Mouse (Mus musculus): ENCODE results near the gene Mier2.

Gene Mier2

GRCm38 (mm10) chr10:79574796-79575195 lies 19.8 kb upstream of the Mier2 start:
- no peak for DNase-seq (ENCODE audit: low spot score)

GRCm38 (mm10) chr10:79574350-79574749 lies 19.4 kb upstream of the Mier2 start:
- DNase-seq (ENCODE audit: low spot score) = no peak

DNA sequence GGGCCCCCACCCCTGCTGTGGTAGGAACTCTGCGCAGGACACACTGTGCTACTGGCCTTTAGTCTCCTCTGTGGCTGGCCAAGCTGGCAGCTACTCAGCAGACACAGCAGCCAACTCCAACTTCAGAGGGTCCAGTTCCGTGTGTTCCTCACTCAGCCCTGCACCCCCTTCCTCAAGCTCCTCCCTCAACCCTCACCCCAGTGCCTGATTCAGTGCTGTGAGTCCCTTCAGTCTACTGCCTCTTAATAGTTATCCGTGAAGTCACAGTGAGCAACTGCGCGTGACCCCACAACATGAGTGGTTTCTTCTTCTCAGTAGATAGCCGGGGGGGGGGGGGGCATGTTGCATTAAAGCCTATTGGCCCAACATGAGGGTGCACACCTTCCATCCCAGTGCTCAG lies 18.6 kb upstream of the Mier2 start:
- DNase-seq (ENCODE audit: low spot score) = no peak

- DNase-seq (ENCODE audit: low spot score) = no peak
Measured at GRCm38 (mm10) chr10:79571314-79571713, 16.3 kb upstream of the Mier2 start.

- DNase-seq (ENCODE audit: low spot score) = no peak
Measured at GRCm38 (mm10) chr10:79569921-79570320, 14.9 kb upstream of the Mier2 start.

DNA sequence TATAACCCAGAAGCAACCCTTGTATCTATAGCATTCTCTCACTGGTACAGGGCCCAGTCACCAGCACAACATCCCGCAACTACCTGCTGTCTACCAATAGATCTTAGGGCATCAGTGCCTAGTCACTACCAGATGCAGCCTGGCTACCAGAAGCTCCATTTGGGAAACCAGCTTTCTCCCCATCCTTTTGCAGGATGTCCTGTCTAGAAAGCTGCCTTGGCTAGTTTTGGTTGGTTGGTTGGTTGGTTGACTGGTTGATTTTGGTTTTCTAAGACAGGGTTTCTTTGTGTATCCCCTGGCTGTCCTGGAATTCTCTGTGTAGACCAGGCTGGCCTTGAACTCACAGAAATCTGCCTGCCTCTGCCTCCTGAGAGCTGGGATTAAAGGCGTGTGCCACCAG lies 4.7 kb upstream of the Mier2 start:
- no peak for DNase-seq (ENCODE audit: low spot score)

DNA sequence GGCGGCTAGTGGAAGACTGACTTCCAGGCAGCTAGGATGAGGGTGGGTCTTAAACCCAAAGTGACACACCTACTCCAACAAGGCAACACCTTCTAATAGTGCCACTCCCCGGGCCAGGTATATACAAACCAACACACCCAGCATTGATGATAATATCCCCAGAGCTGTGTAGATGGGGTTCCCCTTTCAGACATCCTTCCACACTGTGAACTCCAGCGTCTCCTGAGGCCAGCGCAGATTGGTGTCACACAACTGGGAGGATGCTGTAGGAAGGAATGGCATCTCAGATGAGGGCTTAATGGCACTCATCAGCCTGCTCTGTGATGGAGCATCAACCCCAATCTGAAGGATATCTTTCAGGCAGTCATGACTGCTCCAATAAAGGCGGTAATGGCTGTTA lies 2.5 kb upstream of the Mier2 start:
- DNase-seq (ENCODE audit: low spot score) = no peak

DNA sequence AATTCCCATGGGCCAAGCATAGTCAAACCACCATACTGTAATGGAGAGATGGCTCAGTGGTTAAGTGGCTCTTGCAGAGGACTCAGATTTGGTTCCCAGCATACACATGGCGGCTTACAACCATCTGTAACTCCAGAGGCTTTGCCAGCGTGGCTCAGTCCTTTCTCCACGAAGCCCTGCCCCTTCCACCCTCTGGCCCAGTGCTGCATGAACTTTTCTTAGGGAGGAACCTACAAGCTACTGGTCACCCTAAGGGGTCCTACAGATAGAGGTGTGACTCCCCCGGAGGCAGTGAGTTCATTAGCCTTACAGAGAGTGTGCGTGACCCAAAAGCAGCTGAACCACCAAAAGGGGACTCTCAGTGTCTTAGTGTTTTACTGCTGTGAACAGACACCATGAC lies 2.0 kb upstream of the Mier2 start:
- no peak for DNase-seq (ENCODE audit: low spot score)

- no peak for DNase-seq (ENCODE audit: low spot score)
Measured at GRCm38 (mm10) chr10:79555238-79555724, 282 bp upstream of the Mier2 start.

GRCm38 (mm10) chr10:79553691-79554090 lies 1.3 kb downstream of the Mier2 start:
- peak; percentile 29 for DNase-seq (ENCODE audit: low spot score)

GRCm38 (mm10) chr10:79553176-79553575 lies 1.8 kb downstream of the Mier2 start:
- no peak for DNase-seq (ENCODE audit: low spot score)

GRCm38 (mm10) chr10:79552531-79552930 lies 2.5 kb downstream of the Mier2 start:
- no peak for DNase-seq (ENCODE audit: low spot score)

- DNase-seq (ENCODE audit: low spot score) = no peak
Measured at GRCm38 (mm10) chr10:79550366-79550765, 4.6 kb downstream of the Mier2 start.

- no peak for DNase-seq (ENCODE audit: low spot score)
Measured at GRCm38 (mm10) chr10:79548971-79549723, 5.9 kb downstream of the Mier2 start.

DNA sequence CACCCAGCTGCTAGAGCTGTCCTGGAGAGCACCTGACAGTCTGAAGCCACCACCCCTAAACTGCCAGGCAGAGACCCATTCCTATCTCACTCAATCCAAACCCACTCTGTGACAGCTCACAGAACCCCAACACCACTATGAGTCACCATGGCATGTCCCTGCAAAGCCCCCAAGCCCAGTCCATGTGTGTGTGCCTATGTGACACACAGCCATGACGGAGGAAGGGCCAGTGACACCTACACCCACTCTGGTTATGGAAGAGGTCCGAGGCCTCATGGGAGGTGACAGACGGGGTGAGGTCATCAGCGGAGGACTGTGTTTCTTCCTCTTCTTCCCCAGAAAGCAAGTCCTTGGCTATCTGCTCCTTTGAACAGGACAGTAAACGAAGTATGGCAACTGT lies 6.5 kb downstream of the Mier2 start:
- no peak for DNase-seq (ENCODE audit: low spot score)

GRCm38 (mm10) chr10:79547148-79547675 lies 7.8 kb downstream of the Mier2 start:
- DNase-seq (ENCODE audit: low spot score) = no peak

GRCm38 (mm10) chr10:79546483-79546882 lies 8.5 kb downstream of the Mier2 start:
- DNase-seq (ENCODE audit: low spot score) = no peak

DNA sequence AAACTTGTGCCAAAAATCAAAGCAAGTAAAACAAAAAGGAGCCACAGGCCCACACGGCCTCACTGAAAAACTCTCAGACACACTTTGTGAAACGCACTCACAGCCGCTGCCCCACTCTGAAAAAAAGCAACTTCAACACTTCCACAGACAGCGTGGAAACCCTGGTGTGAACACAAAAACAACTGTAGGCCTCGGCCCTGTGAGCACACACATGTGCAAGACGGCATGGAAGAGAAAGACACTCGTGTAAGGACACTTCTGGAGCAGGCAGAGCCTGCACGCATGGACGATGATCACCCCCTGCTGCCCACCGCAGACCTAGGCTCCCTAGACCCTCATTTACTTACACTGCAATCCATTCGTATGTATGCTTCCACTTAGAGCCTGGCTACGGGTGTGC lies 9.1 kb downstream of the Mier2 start:
- no peak for DNase-seq (ENCODE audit: low spot score)

GRCm38 (mm10) chr10:79544631-79545030 lies 10.4 kb downstream of the Mier2 start:
- no peak for DNase-seq (ENCODE audit: low spot score)

DNA sequence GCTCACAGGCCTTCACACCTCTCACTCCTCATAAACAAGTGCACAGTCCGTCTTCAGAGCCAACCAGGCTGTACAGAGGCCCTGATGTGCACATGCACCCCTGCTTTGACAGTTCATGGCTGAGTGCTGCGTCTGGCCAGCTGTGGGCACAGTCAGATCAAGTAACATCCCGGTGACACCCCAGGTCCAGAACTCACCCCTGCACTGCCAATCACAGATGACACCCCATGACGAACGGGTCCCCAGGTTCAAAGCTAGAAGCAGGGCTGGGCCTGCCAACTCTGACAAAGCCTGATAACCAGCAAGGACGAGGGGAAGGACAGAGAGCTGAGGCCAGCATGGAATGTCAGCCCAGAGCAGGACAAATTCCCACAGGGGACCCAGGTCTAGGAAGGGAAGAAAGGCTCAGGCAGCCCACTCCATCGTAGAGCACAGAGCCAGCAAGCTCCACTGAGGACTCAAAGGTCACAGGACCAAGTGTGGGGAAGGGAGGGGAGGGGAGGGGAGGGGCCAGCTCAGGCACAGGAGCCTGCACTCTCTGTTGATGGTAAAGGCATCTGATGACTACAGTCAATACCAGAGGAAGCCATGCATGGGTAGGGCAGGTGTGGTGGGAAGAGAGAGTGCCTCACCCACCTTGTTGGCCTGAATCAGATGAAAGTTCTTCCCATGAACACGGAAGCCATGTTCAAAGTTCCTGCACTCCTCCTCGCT lies 11.0 kb downstream of the Mier2 start:
- DNase-seq (ENCODE audit: low spot score) = no peak

GRCm38 (mm10) chr10:79542171-79542570 lies 12.8 kb downstream of the Mier2 start:
- DNase-seq (ENCODE audit: low spot score) = no peak

DNA sequence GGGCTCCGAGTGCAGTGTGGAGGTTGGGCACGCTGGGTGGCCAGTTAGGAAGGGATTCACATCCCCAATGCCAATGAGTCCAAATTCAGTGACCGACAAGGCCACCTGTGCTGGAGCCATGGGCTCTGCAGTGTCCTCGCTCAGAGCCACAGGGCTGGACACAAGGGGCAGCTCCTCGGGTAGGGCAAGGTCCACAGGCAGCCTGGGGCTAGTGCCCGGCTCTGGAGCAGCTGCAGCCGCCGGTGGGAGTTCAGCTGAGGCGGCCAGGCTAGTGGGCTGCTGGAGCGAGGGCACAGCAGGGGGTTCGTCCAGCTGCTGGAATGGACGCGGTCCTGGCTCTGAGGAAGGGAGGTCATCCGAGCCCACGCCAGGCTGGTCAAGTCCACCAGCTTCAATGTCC lies 13.5 kb downstream of the Mier2 start:
- no peak for DNase-seq (ENCODE audit: low spot score)

- DNase-seq (ENCODE audit: low spot score) = no peak
Measured at GRCm38 (mm10) chr10:79540746-79541145, 14.3 kb downstream of the Mier2 start.

All from embryo, embryonic 10 days (tissue).